Mouse (Mus musculus) cerebellum, postnatal 4 days (tissue): ENCODE results near the gene Gm20388.
"Not testable (repeated sequence)": the region's sequence is repeated elsewhere in the genome, so short reads cannot be mapped to it uniquely, and the experiment has no call there.

Experiments used
- DNase-seq, 2 experiments: peaks; one replicate each; pipeline ENCODE4 v3.0.0; 2022; ENCODE audit warnings: low spot score in 2 of 2, mixed read lengths in 1 of 2

Gene Gm20388

DNA sequence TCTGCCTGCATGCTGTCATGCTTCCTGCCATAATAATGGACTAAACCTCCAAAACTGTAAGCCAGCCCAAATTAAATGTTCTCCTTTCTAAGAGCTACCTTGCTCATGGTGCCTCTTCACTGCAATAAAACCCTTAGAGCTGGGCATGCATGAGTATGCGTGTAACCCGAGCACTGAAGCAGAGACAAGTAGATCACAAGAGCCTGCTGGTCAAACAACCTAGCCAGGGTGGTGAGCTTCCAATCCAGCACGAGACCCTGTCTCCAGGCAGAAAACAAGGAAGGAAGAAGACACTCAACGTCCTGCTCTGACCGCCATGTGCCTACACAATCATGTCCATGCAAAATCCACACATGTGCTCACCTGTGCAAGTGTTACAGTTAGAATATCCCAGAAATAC lies 3080.7 kb downstream of the Gm20388 start:
- no peak for DNase-seq

DNA sequence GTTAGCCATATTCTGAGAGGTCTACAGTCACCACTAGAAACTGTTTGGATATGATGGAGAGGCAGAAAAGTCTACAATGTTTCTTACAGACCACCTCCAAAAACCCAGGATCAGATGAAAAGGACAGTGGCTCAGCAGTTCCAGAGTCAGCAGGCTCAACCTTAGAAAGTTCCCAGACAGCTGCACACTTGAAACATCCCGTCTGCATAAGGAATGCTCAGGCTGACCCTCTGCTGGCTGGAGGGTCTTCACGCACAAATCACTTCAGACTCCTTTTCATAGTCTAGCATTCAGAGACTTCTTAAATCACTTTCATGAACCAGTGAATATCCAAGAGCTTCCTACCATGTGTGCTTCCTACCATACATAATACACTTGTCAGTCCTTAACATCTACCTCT lies 3081.7 kb downstream of the Gm20388 start:
- no peak for DNase-seq

DNA sequence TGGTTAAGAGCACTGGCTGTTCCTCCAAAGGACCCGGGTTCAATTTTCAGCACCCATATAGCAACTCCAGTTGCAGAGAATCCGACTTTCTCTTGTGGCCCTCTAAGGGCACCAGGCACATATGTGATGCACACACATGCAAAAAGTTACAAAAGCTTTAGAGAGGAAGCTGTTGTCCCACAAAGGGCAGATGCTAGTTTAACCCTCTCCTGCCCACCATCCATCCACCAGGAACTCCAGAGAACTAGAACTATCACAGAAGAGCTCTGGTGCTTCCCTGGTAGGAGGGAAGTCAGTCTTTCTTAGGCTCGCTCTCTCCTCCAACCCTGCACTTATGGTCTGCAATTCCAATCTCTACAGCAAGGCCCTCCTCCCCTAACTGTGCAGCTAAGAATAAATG lies 3082.4 kb downstream of the Gm20388 start:
- DNase-seq: no peak

DNA sequence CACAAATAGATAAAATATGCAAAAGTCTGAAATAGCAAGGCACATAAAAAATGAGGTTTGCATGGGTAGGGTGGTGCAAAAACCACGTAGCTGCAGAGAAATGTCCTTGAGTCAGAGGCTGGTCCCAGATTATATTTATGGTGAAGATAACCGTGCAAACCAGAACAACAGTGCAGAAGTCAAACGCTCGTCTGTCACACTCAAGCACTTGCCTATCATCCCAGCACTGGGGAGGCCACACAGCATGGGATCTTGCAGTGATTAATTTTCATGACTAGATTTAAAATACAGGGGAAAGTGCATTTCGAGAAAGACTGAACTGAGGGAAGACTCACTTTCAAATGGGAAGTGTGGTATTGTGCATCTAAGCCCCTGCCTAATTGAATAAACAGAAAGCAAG lies 3083.1 kb downstream of the Gm20388 start:
- no peak for DNase-seq

DNA sequence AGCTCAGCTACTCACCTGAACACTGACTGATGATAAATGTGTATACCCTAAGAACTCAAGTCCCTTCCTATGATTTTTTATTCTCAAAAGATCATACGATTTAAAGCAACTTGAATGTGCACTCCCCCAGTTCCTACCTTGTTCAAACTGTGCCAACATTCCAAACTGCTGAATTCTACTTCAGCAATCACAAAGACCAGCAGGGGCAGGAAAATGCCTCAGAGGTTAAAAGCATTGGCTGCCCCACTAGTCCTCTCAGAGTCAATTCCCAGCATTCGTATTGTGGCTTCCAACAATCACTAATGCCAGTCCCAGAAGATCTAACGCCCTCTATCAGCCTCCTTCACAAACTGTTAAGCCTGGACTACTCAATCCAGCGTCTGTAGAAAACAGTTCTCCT lies 3087.3 kb downstream of the Gm20388 start:
- no peak for DNase-seq

DNA sequence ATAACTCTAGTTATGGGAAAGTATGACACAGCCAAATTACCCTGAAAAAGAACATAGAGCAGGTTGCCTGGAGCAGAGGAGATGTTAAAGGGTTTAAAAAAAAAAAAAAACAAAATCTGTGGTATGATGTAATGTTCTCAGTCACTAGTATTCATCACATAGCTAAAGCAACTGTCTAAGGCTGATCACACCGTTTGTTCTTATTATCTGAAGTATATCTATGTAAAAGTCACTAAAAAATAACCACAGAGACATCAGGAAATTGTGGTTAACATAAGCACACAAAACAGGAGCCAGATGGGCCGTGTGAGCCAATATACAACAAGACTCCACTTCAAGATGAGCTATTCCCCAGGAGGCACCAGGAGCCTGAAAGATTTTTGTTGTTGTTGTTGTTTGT lies 3089.7 kb downstream of the Gm20388 start:
- no peak for DNase-seq

DNA sequence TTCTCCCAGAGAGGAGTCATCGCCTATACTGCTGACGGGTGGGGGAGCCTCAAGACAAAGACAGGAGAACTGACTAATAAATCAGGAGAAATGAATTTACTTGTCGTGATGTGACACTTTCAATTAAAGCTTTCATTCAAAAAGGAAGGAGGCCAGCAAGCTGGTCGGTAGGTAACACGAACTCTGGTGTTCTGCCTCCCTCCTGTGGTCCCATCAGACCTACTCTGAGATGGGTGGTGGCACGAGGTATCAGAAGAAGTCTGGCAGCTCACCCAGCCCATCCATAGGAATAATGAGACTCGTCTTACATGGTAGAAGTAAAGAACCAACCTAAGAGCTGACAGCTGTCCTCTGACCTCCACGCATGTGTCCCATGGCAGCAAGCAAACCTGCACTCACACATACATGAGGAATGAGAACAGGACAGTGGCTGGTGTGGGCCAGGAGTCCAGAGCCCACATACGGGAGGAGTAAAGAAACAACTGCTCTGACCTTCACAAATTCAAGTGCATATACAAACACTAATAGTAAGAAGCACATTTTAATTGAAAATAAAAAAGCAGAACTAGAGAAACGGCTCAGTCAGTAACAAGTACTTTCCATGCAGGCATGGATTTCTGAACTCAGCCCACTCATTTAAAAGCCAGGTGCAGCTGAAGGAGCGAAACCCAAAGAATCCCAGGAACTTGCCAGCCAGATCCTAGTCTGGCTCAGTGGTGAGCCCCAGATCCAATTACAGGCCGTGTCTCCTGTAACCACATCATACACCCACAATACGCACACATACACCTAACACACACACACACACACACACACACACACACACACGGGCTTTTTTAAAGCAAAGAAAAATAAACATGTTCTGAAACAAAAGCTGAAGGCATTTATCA lies 3093.6 kb downstream of the Gm20388 start:
- no peak for DNase-seq

DNA sequence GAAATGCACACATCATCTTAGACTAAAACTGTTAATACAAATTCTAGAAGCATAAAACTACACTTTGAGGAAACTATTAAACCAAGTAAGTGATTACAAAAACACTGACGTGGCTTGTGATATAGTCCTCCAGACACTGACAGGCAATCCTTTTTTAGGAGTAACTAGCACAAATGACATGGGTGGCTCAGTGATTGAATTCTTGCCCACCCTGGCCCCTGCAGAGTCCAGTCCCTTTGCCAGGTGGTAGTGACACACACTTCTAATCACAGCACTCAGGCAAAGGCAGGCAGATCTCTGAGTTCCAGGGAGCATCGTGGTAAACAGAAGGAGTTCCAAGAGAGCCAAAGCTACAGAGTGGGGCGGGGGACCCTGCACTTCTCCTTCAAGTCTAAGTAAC lies 3094.7 kb downstream of the Gm20388 start:
- DNase-seq: no peak

DNA sequence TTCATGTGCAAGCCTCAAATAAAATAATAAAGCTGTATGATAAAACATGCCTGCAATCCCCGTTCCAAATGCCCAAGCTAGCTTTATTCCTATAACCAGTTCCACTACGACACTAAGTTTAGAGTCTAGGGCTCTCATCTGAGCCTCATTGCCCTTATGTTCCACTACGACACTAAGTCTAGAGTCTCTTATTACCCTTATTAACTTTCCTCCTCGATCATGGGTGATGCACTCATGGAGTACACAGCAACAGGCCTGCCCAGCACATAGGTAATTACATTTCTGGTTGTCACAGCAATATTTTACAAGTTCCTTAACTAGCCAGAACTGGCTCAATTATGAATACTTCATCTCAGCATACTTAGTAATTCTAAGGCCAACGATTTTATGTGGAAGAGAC lies 3095.2 kb downstream of the Gm20388 start:
- no peak for DNase-seq

DNA sequence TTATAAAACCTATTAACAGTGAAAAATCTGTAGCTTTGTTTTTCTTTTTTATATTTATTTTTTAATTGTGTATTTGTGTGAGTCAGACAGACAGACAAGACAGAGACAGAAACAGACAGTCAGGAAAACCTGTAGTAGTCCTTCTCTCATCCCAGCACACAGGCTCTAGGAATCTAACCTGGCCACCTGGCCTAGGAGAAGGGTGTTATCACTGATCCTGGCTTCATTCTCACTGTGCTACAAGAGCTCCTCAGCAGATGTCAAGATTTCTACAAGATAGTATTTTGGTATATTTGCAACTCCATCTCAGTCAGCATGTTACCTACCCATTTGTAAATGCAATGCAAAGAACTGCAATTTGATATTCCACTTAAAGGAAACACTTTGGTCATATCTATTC lies 3100.7 kb downstream of the Gm20388 start:
- DNase-seq: no peak

DNA sequence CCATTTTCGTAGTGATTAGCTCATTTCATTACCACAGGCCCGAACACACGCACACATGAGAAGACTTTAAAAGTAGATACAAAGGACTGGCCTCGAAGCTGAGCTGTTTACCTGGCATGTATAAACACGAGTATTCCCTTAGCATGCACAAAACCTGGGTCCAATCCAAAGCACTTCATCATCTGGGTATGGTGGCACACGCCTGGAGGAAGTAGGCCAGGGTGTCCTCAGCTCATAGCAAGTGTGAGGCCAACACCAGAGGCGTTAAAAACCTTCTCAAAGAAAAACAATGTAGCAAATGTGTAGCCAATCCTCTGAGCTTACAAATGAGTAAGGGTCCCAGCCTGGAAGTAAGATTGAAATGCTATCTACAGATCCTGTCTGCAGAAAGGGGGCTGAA lies 3103.8 kb downstream of the Gm20388 start:
- DNase-seq: no peak

DNA sequence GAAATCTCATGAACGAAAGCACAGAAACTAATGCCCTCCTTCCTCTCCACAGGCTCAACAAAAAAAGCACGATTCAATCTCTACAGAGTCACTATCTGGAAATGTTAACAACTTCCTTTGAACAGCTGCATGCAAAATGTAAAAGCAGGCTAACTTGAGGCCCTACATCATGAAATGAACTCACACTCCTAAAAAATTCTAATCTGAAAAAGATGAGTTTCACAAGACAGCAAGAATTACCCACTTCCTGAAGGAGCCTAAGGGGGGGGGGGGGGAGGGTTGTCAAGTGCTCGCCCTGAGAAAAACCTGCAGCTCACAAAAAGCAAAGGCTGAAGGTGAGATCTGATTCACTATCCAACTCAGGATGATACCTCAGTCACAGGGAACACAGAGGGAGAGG lies 3104.4 kb downstream of the Gm20388 start:
- no peak for DNase-seq

DNA sequence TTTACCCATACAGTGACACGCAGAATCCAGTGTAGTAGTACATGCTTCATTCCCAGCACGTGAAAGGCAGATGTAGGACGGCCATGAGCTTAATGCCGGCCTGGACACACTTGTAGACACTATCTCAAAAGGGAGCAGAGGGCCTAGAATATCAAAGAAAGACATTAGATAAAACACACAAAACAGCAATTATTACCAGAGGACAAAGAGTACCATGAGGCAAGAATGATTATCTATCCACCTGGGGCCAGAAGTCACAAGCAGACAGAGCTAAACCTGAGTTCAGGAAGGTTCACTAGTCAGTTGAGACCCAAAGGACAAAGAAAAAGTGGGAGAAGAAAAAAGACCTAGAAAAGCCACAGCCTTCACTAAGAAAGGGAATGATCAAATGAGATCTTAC lies 3106.5 kb downstream of the Gm20388 start:
- DNase-seq: no peak

DNA sequence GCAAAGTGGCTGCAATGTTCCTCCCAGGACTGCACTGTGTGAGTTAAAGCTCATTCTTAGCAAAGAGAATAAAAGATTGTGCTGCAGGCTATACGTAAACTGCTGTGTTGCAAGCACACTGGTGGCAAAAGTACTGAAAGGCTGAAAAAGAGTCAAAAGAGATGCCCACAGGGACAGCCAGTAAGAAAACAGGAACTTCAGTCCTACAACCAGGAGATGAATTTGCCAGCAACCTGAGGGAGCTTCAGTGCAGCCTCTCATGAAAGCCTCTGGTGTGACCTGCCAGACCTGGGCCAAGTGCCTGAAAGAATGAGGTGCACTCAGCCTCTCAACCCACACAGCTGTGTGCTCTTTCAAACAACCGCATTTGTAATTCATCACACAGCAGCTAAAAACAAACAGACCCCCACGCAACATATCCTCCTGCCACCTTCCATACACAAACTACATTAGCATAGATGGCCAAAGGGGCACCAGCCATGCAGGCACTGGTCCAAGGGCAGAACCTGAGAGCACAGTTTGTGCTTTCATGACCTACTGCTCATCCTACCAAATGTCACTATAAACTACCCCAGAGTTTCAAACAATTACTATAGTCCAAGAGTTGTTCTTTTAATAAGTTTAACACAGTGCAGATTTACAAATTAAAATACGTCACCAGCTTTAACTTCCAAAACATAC lies 3108.0 kb downstream of the Gm20388 start:
- no peak for DNase-seq

DNA sequence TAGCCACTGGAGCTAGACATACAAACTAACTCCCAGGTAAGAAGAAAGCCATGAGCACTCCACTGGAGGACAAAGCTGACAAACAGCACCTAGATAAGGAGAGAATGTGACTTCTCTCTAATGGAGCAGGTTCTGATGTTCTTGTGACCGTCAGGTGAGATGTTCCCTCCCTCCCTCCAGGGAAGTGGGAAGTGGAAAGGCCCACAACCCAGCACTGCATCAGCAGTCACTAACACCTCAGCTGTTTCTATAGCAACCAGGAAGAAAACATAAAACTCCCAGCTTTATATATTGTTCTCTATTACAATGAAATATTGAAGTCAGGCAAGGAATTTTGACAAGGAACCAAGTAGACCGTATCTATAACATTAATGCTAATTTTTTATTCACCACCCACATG lies 3109.4 kb downstream of the Gm20388 start:
- no peak for DNase-seq

DNA sequence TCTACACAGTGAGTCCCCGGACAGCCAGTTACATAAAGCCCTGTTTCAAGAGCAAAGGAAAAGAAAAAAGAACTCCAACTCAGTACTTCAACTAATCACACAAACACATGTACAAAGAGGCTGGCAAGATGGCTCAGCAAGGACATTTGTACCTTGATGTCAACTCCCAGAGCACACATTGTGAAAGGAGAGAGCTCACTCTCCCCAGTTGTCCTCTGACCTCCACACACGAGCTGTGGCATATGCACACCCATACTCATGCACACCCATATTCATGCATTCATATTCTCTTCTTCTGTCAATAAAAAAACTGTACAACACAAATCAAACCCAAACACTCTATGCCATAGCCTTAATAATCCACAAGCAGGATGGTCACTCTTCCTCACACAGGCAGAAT lies 3110.2 kb downstream of the Gm20388 start:
- no peak for DNase-seq

DNA sequence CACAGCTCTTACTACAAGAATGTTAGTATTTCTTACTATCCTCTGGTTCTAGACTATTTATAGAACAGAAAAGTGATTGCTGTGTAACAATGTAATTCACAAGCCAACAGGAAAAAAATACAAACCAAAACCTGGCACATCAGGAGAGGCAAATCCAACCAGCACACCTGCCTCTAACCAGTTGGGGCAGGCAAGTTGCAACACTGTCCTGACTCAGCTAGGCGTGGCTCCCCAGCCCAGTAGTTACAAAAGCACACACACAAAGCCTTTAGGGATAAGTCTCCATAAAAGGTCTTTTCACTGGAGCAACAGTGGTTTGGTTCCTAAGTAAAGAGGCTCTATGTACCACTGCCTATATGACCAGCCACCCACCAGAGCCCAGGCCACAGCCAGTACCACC lies 3110.6 kb downstream of the Gm20388 start:
- DNase-seq: no peak

DNA sequence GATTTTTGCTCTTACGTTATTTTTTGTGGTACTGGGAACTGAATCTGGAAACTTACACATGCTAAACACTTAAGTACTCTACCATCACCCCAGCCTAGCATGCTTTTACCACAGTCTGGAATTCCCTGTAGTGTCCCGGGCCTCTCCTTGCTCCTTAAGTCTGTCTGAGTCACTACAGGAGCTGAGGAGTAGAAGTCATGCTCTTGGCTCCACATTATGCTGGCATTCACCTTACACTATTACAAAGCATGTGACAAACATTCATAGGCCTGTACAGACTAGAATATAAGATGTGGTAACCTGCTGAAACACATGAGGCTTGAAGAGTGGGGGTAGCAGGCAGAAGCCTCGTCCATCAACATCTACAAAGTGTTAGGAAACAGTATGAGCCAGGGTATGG lies 3112.1 kb downstream of the Gm20388 start:
- no peak for DNase-seq

DNA sequence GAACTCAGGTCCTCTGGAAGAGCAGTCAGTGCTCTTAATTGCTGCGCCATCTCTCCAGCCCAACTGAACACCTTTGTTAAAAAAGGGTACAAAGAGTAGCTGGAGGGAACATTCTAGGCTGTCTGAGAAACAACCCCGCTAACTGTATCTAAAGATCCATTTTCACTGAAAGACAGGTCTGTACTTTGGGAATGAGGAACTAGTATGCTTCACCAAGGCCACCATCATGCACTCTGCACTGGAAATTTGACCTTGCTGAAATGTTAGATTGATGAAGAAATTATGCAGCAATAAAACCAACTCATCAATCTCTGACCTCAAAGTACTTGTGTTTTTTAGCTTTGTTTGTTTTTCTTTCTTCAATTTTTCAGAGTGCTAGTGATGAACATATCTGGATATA lies 3113.6 kb downstream of the Gm20388 start:
- DNase-seq: no peak

DNA sequence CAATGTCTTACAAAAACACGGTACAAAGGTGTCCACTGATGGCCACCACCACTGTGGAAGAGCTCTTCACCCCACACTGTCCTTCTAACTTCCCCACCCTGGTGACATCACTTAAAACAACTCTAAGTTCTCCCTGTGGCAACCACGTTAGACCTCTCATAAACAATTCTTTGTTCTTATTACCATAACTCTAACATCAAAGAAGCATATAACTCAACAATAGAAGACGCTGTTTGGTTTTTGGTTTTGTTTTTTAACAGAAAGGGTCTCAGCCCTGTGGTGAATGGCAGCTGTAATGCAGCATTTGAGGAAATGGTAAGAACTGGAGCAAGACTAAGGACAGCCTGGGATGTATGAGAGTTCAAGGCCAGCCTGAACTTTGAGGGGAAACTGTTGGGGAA lies 3115.3 kb downstream of the Gm20388 start:
- no peak for DNase-seq

DNA sequence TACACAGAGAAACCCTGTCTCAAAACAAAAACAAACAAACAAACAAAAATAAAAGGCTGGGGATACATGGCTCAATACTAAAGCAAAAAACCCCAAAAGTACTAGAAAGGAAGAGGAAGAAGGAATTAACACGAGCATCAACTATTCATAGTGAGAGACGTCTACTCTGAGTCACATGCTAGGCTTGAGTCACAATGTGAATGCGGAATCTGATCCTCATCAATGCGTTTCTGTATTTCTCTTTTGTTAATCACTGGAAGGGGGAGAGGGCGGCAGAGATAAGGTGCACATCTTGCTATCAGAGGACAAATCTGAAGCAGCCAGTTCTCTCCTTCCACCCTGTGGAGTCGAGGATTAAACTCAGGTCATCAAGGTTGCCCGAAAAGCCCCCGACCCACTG lies 3117.1 kb downstream of the Gm20388 start:
- DNase-seq: no peak

DNA sequence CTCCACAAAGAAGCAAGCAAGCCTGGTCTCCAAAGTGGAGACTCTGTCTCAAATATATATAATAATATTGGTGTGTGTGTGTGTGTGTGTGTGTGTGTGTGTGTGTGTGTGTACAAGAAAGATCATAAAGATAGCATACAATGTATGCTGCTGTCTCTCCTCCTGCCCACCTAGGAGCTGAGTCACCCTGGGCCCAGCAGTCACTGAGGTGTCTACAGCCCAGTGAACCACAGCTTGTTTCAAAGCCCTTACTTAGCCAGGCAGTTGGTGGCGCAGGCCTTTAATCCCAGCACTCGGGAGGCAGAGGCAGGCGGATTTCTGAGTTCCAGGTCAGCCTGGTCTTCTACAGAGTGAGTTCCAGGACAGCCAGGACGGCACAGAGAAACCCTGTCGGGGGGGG lies 3119.4 kb downstream of the Gm20388 start:
- not testable (repeated sequence) for DNase-seq

DNA sequence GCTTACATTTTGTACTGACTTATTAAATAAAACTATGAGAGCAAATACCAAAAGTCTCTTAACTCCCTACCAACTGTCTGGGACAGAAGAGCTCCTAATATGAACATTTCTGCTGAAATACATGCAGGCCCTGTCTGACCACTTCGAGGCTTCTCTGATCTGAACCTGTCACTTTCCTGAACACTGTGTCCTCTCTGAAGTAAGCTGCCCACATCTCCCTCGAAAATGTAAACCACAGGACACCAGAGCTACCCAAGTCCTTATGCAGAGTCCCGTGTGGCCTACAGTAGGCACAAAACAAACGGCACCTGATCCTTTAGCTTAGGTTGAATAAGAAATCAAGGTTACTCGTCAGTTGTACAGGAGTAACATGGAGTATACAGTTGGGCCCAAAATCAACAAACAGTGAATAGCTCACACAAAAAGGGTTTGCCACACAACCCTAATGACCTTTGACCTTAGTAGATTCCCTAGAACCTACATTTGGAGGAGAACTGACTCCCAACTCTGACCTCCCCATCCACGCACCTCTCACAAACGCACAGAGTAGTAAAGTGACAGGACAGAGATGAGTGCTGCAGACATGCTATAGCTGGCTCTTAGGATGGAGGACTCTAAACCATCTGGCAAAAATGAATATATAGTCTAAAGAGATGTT lies 3120.8 kb downstream of the Gm20388 start:
- no peak for DNase-seq
